Mouse (Mus musculus) ZHBTc4 (cell line): Measurements from ENCODE around the gene Mrtfb.
A peak's percentile ranks its signal among the peaks of the same experiment; 100 is the strongest.

ENCODE experiments used
- DNase-seq: peaks from one replicate; pipeline ENCODE4 v3.0.0-alpha.2; 2011; ENCODE audit warnings: low read depth, low spot score

The Mrtfb gene

DNA sequence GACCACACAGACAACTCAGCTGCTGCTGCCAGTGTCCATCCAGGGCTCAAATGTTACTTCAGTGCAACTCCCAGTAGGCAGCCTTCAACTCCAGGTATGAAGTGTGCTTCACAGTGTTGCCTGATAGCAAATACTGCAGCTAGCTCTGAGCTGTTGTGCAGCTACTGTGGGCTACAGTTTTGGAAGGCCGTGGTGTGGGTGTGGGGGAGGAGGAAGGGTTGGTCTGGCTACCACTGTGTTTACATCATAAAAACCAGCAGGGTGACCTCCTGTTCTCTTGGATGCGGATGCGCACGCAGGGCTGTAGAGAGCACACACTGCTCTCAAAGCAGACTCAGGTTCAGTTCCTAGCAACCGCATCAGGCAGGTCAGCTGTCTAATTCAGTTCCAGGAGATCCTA is 145.3 kb downstream of the Mrtfb start:
- peak; percentile 67 for DNase-seq

DNA sequence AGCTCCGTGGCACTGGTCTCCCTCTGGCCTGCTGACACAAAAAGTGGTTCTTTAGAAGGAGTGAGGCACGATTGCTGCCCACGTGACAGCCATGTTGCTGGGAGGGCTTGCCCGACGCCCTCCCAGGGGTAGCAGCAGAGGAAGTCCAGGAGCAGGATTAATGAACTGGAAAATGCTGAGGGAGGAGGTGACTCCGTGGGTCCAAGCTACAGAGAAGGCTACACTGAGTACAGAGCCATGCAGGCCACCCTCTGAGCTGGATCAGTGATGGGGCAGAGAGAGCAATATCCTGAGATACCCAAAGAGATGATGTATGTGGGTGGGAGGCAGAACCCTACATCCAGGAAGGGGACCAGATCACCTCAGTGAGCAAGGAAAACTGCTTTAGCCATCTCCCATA is 148.4 kb downstream of the Mrtfb start:
- DNase-seq: no peak

DNA sequence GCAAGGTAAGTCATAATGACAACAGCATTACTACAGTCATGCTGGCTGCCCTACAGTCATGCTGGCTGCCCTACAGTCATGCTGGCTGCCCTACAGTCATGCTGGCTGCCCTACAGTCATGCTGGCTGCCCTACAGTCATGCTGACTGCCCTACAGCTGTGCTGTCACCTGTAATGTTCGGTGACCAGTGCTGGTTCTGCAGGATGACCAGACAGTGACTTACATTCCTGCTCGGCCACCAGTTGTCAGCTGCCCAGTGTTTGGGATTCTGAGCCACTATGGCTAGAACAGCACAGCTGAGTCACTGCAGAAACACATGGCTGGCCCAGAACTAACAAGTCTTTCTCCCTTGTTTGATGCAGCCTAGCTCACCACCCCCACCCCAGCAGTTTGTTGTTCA is 149.1 kb downstream of the Mrtfb start:
- no peak for DNase-seq

DNA sequence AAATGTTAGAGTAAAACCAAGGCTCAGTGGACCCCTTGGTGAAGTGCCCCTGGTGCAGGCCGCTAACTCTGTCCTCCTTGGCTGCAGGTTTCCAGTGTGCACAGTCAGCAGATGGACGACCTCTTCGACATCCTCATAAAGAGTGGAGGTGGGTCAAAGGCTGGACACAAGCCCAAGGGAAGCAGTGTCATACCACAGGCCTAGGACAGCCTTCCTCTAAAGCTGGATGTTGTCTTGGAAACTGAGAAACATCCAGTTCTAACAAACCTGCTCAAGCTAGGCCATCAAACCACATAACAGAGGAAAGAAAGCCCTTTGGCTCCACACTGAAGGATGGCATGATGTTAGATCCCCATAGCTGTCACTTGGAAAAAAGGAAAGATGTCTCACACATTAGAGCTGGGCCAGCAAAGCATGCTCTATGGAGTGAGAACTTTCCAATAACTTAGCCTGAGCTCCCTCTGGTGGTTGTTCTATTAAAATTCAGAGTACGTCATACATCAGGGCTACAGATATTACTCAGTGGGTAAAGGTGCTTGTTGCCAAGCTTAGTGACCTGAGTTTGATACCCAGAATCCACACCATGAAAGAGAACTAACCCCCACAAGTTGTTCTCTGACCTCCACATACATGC is 153.4 kb downstream of the Mrtfb start:
- DNase-seq: peak; percentile 64

DNA sequence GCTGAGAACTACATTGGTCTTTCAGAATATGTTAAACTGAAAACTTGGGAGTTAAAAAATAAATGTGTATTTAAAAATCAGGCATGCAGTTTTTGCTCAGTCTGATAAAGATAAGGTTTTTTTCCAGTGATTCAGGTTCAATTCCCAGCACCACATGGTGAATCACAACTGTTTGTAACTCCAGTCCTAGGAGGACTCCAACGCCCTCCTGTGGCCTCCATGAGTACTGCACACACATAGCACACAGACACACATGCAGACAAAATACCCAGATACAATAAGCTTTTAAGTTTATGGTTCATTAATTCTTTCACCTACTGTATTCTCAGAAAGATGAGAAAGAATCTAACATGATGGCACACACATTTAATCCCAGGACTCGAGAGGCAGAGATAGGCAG is 154.5 kb downstream of the Mrtfb start:
- peak; percentile 44 for DNase-seq

DNA sequence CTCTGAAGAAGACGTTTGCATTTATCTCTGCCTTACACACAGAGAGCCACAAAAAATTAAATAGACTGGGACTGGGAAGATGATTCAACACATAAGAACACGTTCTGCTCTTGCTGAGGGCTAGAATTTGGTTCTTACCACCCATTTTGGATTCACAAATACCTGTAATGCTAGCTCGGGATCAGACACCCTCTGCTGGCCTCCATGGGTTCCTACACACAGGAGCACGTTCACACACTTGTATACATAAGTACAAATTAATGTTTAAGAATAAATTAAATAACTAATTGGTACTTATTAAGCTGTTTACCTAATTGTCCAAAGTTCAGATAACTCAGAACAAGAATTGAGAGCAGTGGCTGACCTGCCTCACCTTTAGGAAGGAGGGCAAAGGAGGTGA is 155.2 kb downstream of the Mrtfb start:
- peak; percentile 52 for DNase-seq

DNA sequence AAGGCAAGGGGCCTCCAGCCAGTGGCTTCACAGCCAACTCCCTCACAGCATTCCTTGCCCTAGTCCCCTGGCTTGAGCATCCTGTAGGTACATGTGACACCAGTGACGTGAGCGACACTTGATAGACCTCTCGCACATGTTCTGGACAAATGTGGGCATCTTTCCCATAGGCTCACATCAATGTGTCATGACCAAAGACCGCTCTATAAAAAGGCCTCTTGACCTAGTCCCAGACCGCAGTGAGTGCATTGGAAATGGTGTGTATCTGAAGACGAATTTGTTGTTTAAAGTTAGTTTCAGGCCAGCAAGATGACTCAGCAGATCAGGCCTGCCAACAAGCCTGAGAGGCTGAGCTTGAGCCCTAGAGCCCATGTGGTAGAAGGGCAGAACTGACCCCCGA is 158.3 kb downstream of the Mrtfb start:
- no peak for DNase-seq

DNA sequence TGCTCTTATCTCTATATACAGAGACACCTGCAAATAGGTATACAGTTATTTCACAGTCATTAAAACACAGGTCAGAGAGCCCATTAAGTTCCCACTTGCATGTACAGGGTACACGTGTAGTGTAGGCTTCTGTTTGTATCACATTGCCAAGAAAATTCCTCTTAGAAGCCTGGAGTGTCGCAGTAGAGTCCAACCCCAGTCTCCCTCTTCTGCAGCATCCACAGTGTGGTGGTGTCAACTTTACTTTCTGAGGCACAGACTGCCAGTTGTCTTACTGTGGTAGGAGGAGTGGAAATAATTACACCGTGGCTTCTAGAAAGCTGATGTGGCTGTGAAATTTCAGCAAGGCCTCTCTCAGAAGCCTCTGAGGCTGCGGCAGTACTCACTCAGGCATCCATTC is 158.7 kb downstream of the Mrtfb start:
- no peak for DNase-seq

DNA sequence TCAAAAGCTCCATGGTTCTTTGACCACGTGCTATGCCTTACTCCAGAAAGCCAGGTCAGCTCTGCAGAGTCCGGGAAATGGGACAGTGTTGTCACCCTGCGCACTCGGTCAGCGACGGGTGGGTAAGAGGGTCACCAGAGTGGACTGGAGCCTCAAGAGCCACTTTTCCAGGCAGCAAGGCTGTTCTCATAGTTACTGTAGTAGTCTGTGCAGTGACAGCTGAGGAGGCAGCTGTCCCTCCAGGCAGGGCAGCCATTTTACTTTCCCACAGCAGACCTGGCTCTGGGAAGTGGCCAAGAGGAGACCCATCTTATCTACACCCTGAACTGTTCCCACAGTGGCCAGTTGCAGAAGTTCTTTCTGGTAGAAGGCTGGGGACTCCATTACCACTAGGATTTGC is 159.2 kb downstream of the Mrtfb start:
- DNase-seq: no peak

DNA sequence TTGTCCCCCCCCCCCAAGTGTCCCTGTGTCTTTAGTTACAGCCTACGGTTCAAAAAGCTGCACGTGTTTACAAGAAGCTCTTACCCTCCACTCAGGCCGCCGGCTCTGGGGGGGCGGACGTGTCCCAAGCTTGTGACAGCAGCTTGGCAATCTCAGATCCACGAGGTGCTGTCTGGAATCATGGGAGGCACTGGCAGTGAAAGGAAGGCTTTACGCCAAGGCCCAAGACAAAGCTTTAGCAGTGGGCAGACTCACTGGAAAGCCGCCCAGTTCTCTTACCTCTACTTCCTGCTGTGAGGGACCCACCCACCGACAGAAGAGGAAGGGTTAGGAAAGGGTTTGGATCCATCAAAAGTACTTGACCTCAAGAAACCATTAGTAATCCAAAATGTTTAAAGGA is 160.2 kb downstream of the Mrtfb start:
- DNase-seq: peak; percentile 64

DNA sequence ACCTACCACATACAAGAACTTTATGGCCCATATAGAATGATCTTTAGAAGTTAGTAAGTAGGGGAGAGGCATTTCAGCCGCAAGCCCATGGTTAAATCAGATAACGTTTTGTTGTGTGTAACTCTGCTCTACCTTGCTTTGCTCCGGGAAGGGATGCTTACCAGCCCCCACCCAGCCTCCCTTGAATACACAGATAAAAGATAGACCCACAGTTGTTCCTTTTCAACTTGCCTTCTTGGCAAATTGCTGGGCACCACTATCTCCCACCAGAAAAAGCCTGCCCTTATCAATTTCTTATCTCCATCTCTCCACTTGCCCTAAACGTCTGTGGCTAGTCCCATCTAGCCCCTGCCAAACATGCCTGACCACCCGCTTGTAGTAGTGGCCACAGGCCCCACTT is 161.6 kb downstream of the Mrtfb start:
- DNase-seq: no peak

DNA sequence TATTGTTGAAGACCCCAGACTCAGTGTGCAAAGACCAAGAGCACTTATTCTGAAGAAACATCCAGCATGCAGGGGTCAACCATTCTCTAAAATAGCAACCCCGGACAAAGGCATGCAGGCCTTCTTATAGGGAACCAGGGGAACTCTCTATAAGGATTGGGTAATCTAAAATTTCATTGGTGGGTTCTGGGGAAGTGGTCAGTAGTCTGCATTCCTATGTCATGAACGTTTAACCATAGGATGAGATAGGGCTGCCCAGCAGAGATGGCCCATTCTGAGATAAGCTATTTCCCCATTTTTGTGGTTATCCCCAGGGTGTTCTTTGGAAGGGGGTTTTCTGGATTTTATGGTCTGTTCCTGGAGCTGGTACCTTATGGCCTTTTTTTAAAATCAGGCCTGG is 163.5 kb downstream of the Mrtfb start:
- DNase-seq: no peak

DNA sequence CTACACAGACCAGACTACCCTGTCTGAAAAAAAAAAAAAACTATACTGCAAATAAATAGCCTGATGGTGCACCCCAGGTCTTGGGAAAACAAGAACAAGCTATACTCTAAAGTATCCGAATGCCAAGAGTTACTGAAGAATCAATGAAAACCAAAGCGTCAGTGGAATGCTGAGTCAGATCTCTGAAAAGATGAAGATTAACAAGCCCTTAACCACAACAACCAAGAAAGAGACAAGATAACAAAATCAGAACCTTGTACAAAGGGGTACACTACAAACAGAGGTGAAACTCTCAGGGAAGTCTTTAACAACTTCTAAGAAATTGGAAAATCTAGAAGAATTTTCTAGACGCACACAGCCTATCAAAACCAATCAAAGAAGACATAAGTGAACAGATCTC is 166.2 kb downstream of the Mrtfb start:
- no peak for DNase-seq

DNA sequence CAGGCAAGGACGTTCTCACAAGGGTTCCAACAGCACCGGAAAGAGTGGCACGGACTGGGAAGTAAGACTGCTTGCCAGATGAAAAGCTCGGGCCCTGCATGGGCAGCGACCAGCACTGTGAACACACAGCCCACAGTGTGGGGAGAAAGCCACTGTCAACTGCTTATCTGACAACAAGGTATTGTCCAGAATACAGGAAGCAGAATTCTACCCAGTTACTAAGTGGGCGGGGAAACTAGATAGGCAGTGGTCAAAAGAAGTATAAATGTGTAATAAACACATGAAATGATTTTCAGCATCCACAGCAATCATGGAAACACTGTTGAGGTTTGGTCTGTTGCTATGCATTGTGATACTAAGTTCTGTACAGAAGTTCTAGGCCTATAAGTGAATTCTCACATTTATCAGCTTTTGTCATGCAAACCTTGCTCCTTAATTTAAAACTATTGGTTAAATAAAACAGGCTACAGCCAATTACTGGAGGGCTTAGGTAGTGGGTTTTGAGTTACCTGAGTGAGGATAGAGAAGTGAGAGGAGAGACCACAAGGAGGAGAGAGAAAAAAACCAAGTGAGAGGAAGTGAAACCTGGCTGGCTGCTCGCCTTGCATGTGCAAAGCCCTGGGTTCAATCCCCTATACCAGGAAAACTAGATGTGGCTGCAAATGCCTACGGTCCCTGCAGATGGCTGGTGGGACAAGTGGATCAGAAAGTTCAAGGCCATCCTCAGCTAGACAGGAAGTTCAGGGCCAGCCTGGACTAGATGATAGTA is 167.5 kb downstream of the Mrtfb start:
- DNase-seq: no peak

DNA sequence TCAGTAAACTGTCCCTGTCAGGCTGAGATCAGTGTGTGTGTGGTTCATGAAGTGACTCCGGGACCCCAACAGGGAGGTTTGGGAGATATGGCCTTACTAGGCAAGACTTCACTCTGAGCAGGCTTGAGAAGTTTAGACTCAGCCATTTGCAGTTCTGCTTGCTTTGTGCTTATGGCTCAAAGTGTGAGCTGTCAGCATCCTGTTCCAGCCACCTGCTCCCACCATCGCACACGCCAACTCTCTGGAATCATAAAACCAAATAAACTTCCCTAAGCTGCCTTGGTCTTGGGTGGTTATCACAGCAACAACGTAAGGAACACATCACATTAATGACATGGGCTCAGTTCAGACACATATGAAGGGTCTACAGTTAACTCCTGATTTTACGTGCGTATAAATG is 169.5 kb downstream of the Mrtfb start:
- DNase-seq: no peak

DNA sequence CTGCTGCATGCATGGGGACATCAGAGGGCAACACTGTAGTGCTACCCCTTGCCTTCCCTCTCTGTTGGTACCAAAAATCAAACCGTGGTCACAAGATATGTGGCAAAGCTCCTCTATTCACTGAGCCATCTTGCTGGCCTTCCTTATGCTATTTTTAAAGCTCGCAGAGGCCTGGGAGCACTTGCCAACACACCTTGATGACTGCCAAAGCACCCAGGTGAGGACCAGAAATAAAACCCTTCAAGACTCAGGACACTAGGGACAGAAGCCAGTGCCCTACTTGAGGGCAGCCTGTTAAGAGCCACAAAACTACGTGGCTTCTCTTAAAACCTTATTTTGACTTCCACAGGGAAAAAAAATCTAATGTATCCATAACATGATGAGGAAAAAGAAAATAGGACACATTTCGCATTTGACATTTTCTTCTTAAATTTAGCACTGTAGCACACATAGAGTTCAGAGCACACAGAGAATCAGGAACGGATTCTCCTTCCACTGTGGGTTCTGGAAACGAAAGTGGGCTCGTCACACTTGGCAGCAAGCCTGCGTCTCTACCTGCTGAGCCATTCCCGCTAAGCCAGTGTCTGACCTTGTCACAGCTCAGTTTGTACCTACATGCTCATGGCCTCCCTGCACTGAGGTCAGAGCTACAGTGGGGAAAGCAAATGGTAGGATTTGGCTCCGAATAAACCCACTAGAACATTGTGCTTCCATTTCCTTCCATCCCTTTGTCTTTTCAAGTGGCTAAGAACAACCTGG is 170.7 kb downstream of the Mrtfb start:
- no peak for DNase-seq

DNA sequence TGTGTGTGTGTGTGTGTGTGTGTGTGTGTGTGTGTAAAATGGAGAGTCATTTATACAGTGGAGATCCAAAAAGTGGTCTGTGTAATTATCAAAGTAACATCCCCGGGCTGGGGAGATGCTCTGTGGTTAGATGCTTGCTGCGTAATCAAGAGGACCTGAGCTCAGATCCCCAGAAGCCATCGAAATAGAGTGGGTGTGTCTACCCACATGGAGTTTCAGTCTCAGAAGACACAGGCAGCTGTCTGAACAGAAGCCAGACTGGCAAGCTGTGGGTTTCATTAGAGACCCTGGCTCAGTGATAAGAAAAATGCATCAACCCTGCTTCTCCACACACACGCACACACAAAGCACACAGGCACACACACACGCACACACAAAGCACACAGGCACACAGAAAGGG is 171.8 kb downstream of the Mrtfb start:
- no peak for DNase-seq

DNA sequence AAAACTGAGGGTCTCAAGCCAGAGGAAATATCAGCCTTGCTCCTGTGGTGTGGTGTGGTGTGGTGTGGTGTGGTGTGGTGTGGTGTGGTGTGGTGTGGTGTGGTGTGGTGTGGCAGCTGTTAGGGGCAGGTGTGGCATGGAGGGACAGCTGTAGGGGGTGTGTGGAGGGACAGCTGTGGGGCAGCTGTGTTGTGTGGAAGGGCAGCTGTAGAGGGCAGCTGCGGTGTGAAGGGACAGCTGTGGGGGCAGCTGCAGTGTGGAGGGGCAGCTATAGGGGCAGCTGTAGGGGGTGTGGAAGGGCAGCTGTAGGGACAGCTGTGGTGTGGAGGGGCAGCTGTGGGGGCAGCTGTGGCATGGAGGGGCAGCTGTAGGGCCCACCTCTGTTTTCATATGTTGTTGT is 172.5 kb downstream of the Mrtfb start:
- DNase-seq: no peak

DNA sequence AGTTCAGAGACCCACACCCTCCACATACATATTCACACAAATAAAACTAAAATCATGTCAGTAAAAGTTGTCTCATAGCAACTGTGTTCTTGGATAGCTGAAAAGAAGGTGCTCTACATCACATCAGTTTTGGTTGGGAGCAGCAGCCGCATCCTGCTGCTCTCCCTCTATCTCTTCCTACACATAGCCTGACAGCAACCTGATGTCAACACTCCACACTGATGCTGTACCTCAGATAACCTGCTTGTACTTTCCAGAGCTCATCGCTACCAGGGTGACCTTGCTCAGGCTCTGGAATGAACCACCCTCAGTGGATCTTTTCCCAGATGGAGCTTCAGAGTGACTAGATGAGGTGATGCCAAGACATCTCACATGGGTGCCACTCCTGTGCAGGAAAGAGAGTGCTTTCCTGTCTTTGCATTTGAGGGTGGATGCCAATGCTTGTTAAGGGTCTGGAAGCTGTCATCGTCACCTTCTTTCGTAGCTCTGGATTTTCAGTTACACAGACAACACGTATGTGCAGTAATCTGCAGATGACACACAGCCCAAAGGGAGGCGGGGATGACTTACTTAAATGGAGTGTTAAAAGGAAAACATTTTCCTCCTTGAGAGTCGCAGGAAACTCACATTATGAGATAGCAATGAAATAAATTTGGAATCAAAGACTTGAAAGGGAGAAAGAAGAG is 173.8 kb downstream of the Mrtfb start:
- no peak for DNase-seq

DNA sequence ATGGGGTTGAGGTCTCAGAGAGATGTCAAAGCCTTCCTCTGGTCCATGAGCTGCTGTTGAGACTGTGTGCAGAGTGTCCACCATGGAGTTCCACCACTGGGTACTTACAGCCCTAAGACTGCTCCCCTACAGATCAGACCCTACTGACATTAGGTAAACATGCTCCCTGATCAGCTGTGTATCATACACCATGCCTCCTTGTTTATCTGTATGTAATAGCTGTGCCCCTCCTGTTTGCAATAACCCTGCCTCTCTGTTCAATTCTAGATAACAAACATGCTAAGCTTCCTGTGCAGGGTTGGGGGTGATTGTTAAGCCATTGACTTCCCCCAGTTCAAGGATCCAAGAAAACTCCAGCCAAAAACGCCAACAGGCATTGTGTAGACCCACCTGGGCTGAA is 174.7 kb downstream of the Mrtfb start:
- no peak for DNase-seq

DNA sequence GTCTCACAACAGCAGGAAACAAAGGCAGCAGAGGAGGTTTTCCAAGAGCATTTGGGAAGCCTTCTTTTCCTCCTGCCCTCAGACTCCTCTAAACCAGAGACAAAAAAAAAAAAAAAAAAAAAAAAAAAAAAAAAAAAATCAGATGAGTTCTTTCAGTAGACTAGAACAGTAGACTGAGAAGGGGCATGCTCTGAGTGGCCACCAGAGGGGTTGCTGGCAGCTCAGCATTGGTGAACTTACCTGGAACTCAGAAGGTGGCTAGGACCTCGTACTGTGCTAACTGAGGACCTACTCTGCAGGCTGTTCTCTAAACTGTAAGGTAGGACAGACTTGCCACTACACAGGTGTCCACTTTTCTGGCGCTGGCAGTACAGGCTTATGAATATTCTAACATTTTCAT is 179.3 kb downstream of the Mrtfb start:
- DNase-seq: peak; percentile 40

DNA sequence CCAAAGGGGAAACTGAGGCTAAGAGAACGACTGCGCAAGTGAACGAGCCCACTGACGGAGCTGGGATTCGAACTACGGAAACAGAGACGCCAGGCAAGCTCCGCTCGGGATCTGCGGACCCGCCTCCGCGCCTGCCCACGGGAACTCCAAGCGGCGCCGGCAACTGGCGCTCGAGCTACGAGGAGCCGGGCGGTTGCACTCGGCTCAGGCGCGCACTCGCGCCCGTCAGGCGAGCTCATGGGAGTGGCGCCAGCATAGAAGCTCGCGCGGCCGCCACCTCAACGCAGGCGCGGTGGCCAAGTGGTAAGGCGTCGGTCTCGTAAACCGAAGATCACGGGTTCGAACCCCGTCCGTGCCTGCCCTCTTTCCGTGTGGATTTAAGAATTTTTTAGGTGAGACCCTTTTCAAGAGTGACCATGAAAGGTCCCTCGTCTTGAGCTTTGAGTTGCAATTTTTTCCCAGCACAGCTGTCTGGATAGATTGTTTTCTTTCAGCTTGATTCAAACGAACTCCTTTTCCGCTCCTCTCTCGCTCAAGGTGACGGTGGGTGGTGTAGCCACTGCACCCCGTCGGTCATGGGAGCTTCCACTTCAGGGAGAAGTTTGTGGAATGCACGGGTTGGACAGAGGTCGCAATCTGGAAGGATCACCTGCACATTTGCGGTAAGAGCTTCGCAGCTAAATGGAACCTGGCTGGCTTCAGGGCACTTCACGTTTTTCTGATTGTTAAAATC is 180.9 kb downstream of the Mrtfb start:
- DNase-seq: peak; percentile 98
